Mouse (Mus musculus): Measurements from ENCODE around the gene Bcl11b. TPM values are rescaled to one million over a fixed set of nuclear protein-coding genes. Genes with fewer than 3 reads are reported as not detected.
A peak's percentile ranks its signal among the peaks of the same experiment; 100 is the strongest.

Bcl11b gene
- total RNA-seq, 2 experiments from 2014 or later, result 0.54 to 0.56 TPM

GRCm38 (mm10) chr12:107939177-107939576, 64.2 kb downstream of the Bcl11b start:
- DNase-seq (ENCODE audit: low spot score in 2 of 2), result no peak

GRCm38 (mm10) chr12:107936972-107937371, 66.4 kb downstream of the Bcl11b start:
- no peak for DNase-seq (ENCODE audit: low spot score in 2 of 2)

GRCm38 (mm10) chr12:107936406-107936805, 67.0 kb downstream of the Bcl11b start:
- no peak for DNase-seq (ENCODE audit: low spot score in 2 of 2)

- no peak for DNase-seq (ENCODE audit: low spot score in 2 of 2)
Observed at GRCm38 (mm10) chr12:107934831-107935437, 68.5 kb downstream of the Bcl11b start.

- DNase-seq (ENCODE audit: low spot score in 2 of 2), result no peak
Observed at GRCm38 (mm10) chr12:107932140-107932539, 71.3 kb downstream of the Bcl11b start.

GRCm38 (mm10) chr12:107931476-107931875, 71.9 kb downstream of the Bcl11b start:
- no peak for DNase-seq (ENCODE audit: low spot score in 2 of 2)

- peak in 1 of 2 experiments; percentile 35 for DNase-seq (ENCODE audit: low spot score in 2 of 2)
Observed at GRCm38 (mm10) chr12:107930611-107931350, 72.6 kb downstream of the Bcl11b start.

- peak in 1 of 2 experiments; percentile 11 for DNase-seq (ENCODE audit: low spot score in 2 of 2)
Observed at GRCm38 (mm10) chr12:107928905-107929304, 74.5 kb downstream of the Bcl11b start.

- DNase-seq (ENCODE audit: low spot score in 2 of 2), result no peak
Observed at GRCm38 (mm10) chr12:107928464-107928901, 74.9 kb downstream of the Bcl11b start.

GRCm38 (mm10) chr12:107927961-107928431, 75.4 kb downstream of the Bcl11b start:
- no peak for DNase-seq (ENCODE audit: low spot score in 2 of 2)

- DNase-seq (ENCODE audit: low spot score in 2 of 2), result no peak
Observed at GRCm38 (mm10) chr12:107926074-107926855, 77.1 kb downstream of the Bcl11b start.

- DNase-seq (ENCODE audit: low spot score in 2 of 2), result no peak
Observed at GRCm38 (mm10) chr12:107924696-107925095, 78.7 kb downstream of the Bcl11b start.

GRCm38 (mm10) chr12:107923963-107924362, 79.4 kb downstream of the Bcl11b start:
- no peak for DNase-seq (ENCODE audit: low spot score in 2 of 2)

GRCm38 (mm10) chr12:107922180-107922579, 81.2 kb downstream of the Bcl11b start:
- no peak for DNase-seq (ENCODE audit: low spot score in 2 of 2)

GRCm38 (mm10) chr12:107921566-107921965, 81.8 kb downstream of the Bcl11b start:
- DNase-seq (ENCODE audit: low spot score in 2 of 2), result no peak

- no peak for DNase-seq (ENCODE audit: low spot score in 2 of 2)
Observed at GRCm38 (mm10) chr12:107921154-107921553, 82.2 kb downstream of the Bcl11b start.

- DNase-seq (ENCODE audit: low spot score in 2 of 2), result no peak
Observed at GRCm38 (mm10) chr12:107920716-107921115, 82.7 kb downstream of the Bcl11b start.

GRCm38 (mm10) chr12:107920076-107920475, 83.3 kb downstream of the Bcl11b start:
- DNase-seq (ENCODE audit: low spot score in 2 of 2), result no peak

- DNase-seq (ENCODE audit: low spot score in 2 of 2), result peak in 1 of 2 experiments; percentile 6
Observed at GRCm38 (mm10) chr12:107918779-107919178, 84.6 kb downstream of the Bcl11b start.

GRCm38 (mm10) chr12:107916008-107916407, 87.4 kb downstream of the Bcl11b start:
- peak in 1 of 2 experiments; percentile 6 for DNase-seq (ENCODE audit: low spot score in 2 of 2)

GRCm38 (mm10) chr12:107915396-107915795, 88.0 kb downstream of the Bcl11b start:
- no peak for DNase-seq (ENCODE audit: low spot score in 2 of 2)

GRCm38 (mm10) chr12:107908826-107909225, 94.6 kb downstream of the Bcl11b start:
- DNase-seq (ENCODE audit: low spot score in 2 of 2), result no peak
